Mouse (Mus musculus): ENCODE data around the gene Hnrnpab.

Hnrnpab gene

DNA sequence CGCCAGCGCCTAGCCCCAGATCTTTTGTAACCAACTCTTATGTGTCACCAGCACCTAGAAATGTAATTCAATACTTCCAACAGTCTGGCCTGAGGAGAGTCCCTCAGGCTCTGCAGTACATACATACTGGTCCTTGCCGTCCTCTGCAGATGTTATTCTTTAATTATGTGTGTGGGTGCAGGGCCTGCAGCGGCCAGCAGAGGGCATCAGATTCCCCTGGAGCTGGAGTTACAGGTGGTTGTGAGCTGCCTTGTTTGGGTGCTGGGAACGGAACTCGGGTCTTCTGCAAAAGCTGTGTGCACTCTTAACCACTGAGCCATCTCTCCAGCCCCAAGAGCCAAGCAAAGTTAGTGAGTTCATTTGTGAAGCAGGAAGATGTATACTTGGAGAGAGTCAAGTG is 40.7 kb downstream of the Hnrnpab start:
- DNase-seq (ENCODE audit: low spot score in 2 of 2) = no peak

DNA sequence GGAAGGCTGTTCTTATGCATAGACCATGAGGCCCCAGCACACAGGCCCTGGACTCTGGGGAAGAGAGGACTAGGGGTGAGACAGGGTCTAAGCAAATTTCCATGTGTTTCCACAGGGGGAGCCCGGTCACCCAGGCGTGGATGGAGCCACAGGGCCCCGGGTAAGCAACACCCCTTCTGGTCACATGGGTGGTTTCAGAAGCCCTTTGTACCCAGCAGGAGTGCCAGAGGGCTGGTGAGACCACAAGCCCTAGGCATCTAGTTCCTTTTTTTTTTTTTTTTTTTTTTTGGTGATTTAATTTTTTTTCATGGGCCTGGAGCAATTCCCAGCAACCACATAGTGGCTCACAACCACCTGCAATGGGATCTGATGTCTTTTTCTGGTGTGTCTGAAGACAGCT is 41.6 kb downstream of the Hnrnpab start:
- no peak for DNase-seq (ENCODE audit: low spot score in 2 of 2)

DNA sequence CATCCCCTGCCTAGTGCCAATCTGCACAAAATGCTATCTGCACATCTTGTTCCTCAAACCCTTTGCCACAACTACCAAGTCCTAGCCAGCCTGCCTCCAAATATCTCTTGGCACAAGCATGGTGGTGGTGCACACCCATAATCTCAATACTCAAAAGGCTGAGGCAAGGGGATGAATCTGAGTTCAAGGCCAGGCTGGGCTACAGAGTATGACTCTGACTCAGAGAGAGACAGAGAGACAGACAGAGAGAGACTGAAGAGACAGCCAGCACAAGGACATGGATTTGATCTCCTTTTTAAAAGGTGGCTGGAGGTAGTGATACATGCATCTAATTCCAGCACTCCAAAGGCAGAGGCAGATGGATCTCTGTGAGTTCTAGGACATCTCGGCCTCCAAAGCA is 43.4 kb downstream of the Hnrnpab start:
- DNase-seq (ENCODE audit: low spot score in 2 of 2) = no peak

DNA sequence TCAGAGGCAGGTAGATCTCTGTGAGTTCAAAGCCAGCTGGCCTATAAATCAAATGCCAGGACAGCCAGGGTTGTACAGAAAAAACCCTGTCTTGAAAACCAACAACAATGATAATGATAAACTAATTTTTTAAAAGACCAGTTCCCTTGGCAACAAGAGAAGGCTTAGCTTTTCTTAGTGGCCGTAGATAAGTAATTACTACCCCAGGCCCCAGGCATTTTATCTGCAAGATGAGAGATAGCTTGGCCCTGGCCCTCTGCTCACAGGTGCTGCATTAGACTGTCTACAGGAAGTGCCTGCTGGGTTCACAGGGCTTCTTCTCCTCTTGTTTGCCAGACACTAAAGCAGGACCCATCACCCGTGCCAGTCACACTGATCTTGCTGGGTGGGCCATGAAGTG is 51.6 kb downstream of the Hnrnpab start:
- DNase-seq (ENCODE audit: low spot score in 2 of 2) = no peak

DNA sequence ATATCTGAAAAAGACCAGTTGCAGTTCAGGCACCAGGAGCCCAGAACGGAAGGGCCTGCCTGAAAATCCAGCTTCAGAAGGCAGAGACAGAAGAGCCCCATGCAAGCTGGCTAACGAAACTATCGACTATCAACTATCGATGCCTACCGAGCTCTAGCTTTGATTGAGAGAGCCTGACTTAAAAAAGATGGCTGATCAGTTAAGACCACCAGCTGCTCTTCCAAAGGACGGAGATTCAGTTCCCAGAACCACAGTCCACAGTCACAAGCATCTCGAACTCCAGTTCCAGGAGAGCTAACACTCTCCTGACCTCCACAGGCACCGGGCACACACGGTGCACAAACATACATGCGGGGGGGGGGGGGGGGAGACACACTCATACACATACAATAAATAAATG is 52.1 kb downstream of the Hnrnpab start:
- DNase-seq (ENCODE audit: low spot score in 2 of 2) = no peak

DNA sequence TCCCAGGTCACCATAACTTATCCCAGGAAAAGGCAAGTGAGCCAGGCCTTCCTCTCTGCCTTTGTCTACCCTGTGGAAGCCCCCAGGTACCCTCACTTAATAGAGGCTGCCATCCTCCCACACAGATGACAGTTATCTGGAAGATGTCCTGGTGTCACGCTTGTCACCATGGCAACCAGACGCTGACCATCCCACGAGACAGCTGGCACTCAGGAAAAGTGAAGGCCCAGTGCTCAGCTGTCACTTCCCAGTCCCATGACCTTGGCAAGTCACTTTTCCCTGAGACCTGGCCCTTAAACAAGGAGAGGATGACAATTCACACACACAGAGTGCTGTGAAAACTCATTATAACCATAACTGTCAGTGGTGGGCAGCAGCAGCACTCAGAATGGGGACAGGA is 54.6 kb downstream of the Hnrnpab start:
- no peak for DNase-seq (ENCODE audit: low spot score in 2 of 2)

DNA sequence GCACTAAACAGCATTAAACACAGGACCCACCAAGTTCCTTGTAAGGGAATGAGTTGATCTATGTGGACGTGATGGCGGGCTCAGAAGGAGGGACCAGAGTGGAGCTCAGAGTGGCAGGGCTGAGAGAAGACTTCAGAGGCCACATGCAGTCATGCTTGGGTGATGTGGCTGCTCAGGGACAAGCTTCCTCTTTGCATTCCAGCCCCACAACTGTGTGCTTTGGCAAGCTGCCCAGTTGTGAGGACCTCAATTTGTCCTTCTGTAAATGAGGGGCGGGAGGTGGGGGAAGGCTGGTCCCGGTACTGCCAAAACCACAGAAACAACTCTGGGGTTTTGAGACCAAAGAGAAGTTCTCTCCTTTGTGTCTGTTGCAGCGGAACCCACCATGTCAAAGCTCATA is 55.4 kb downstream of the Hnrnpab start:
- DNase-seq (ENCODE audit: low spot score in 2 of 2) = no peak
